Mouse (Mus musculus) G1E (cell line): Measurements from ENCODE around the gene Frrs1.

Experiments
- CTCF ChIP-seq: IDR thresholded peaks from 2 replicates; pipeline ENCODE4 v1.5.1; 2012; ENCODE audit warnings: low read depth, low read length, inconsistent platforms, mixed read lengths
- GATA1 ChIP-seq: IDR thresholded peaks from 2 replicates; pipeline ENCODE4 v1.6.1; 2012; ENCODE audit warnings: borderline replicate concordance, low read length, inconsistent platforms, mixed read lengths
- GATA2 ChIP-seq: IDR thresholded peaks from 2 replicates; pipeline ENCODE4 v1.6.1; 2012; ENCODE audit warnings: low read depth, low read length, inconsistent platforms, borderline replicate concordance
- POLR2AphosphoS5 ChIP-seq: IDR thresholded peaks from 2 replicates; pipeline ENCODE4 v1.6.1; 2012; ENCODE audit warnings: low read depth, low read length, inconsistent platforms; ENCODE audit not compliant: insufficient replicate concordance
- TAL1 ChIP-seq: conservative IDR thresholded peaks from 2 replicates; pipeline ENCODE4 v1.6.1; 2012; ENCODE audit warnings: low read depth, low read length, inconsistent platforms, mixed read lengths

- TF ChIP-seq GATA1: no peak
- TF ChIP-seq POLR2AphosphoS5: no peak
- TF ChIP-seq CTCF: no peak
- no peak for TF ChIP-seq GATA2
- peak; percentile 73 for TF ChIP-seq TAL1
These were observed 13.2 kb upstream of the Frrs1 start for GRCm38 (mm10) chr3:116846084-116846483.
